Mouse (Mus musculus): Measurements from ENCODE around the gene Snrk. TPM values are rescaled to one million over a fixed set of nuclear protein-coding genes. Genes with fewer than 3 reads are reported as not detected.
A peak's percentile ranks its signal among the peaks of the same experiment; 100 is the strongest.

Gene Snrk
- polyA plus RNA-seq, 1 experiment from 2014 or later, result 30.6 TPM

GRCm38 (mm10) chr9:122116359-122116758 lies 707 bp upstream of the Snrk start:
- no peaks in the 10 kb centered on the region for H3K36me3 ChIP-seq (ENCODE audit: control insufficient read depth, insufficient read depth, low read length)
- DNase-seq (ENCODE audit: low spot score) (no peak), ATAC-seq (ENCODE audit: insufficient read depth, low FRiP score, low TSS enrichment) (no peak)
- H3K4me3 ChIP-seq (ENCODE audit: low read depth, low read length), result no peak overlapping the region
- no peaks in the 10 kb centered on the region for H3K9me3 ChIP-seq (ENCODE audit: control insufficient read depth, low read length)
- H3K27ac ChIP-seq (ENCODE audit: low read depth, low read length), result no peak overlapping the region
- peaks cover 6% of the 10 kb centered on the region for H3K4me1 ChIP-seq (ENCODE audit: control insufficient read depth, insufficient read depth, low read length)
- no peaks in the 10 kb centered on the region for H3K27me3 ChIP-seq (ENCODE audit: control insufficient read depth, insufficient read depth, low read length)
- H3K4me2 ChIP-seq (ENCODE audit: low read depth), result no peak overlapping the region
- no peak overlapping the region for H3K9ac ChIP-seq (ENCODE audit: low read length)
- WGBS, result 71% methylated on average over 1 of the region's 1 CpGs

- H3K27me3 ChIP-seq (ENCODE audit: control insufficient read depth, insufficient read depth, low read length), result no peaks in the 10 kb centered on the region
- H3K4me2 ChIP-seq (ENCODE audit: low read depth), result peak overlapping the region; percentile 50
- peak overlapping the region; percentile 83 for H3K27ac ChIP-seq (ENCODE audit: low read depth, low read length)
- DNase-seq (ENCODE audit: low spot score) (peak; percentile 35), ATAC-seq (ENCODE audit: insufficient read depth, low FRiP score, low TSS enrichment) (peak; percentile 45; the same call in 1 of the 2 replicates)
- peaks cover 6% of the 10 kb centered on the region for H3K4me1 ChIP-seq (ENCODE audit: control insufficient read depth, insufficient read depth, low read length)
- WGBS, result 5% methylated on average over 39 of the region's 40 CpGs
- no peaks in the 10 kb centered on the region for H3K9me3 ChIP-seq (ENCODE audit: control insufficient read depth, low read length)
- peak overlapping the region; percentile 89 for H3K9ac ChIP-seq (ENCODE audit: low read length)
- no peaks in the 10 kb centered on the region for H3K36me3 ChIP-seq (ENCODE audit: control insufficient read depth, insufficient read depth, low read length)
- H3K4me3 ChIP-seq (ENCODE audit: low read depth, low read length), result peak overlapping the region; percentile 89
Measured at GRCm38 (mm10) chr9:122117692-122118529, 845 bp downstream of the Snrk start.

GRCm38 (mm10) chr9:122120089-122120488 lies 3.0 kb downstream of the Snrk start:
- Histone ChIP-seq H3K27ac (ENCODE audit: low read depth, low read length) (no peak overlapping the region), H3K4me2 (ENCODE audit: low read depth) (no peak overlapping the region), H3K4me1 (ENCODE audit: control insufficient read depth, insufficient read depth, low read length) (peaks cover 6% of the 10 kb centered on the region), H3K9ac (ENCODE audit: low read length) (no peak overlapping the region), H3K9me3 (ENCODE audit: control insufficient read depth, low read length) (no peaks in the 10 kb centered on the region), H3K4me3 (ENCODE audit: low read depth, low read length) (no peak overlapping the region), H3K36me3 (ENCODE audit: control insufficient read depth, insufficient read depth, low read length) (no peaks in the 10 kb centered on the region), H3K27me3 (ENCODE audit: control insufficient read depth, insufficient read depth, low read length) (no peaks in the 10 kb centered on the region)
- no peak for ATAC-seq (ENCODE audit: insufficient read depth, low FRiP score, low TSS enrichment)
- peak; percentile 56 for DNase-seq (ENCODE audit: low spot score)
- WGBS, result 50% methylated on average over 3 of the region's 3 CpGs

GRCm38 (mm10) chr9:122122113-122122512 lies 5.0 kb downstream of the Snrk start:
- Histone ChIP-seq H3K9ac (ENCODE audit: low read length) (no peak overlapping the region), H3K4me3 (ENCODE audit: low read depth, low read length) (no peak overlapping the region), H3K27ac (ENCODE audit: low read depth, low read length) (no peak overlapping the region), H3K9me3 (ENCODE audit: control insufficient read depth, low read length) (no peaks in the 10 kb centered on the region), H3K27me3 (ENCODE audit: control insufficient read depth, insufficient read depth, low read length) (no peaks in the 10 kb centered on the region), H3K36me3 (ENCODE audit: control insufficient read depth, insufficient read depth, low read length) (no peaks in the 10 kb centered on the region), H3K4me1 (ENCODE audit: control insufficient read depth, insufficient read depth, low read length) (peaks cover 6% of the 10 kb centered on the region), H3K4me2 (ENCODE audit: low read depth) (no peak overlapping the region)
- 88% methylated on average over 5 of the region's 5 CpGs for WGBS
- DNase-seq (ENCODE audit: low spot score), result no peak
- no peak for ATAC-seq (ENCODE audit: insufficient read depth, low FRiP score, low TSS enrichment)

- no peak overlapping the region for H3K4me2 ChIP-seq (ENCODE audit: low read depth)
- H3K36me3 ChIP-seq (ENCODE audit: control insufficient read depth, insufficient read depth, low read length), result no peaks in the 10 kb centered on the region
- 70% methylated on average over 5 of the region's 5 CpGs for WGBS
- H3K9ac ChIP-seq (ENCODE audit: low read length), result no peak overlapping the region
- H3K4me3 ChIP-seq (ENCODE audit: low read depth, low read length), result no peak overlapping the region
- peaks cover 3% of the 10 kb centered on the region for H3K4me1 ChIP-seq (ENCODE audit: control insufficient read depth, insufficient read depth, low read length)
- DNase-seq (ENCODE audit: low spot score) (no peak), ATAC-seq (ENCODE audit: insufficient read depth, low FRiP score, low TSS enrichment) (no peak)
- H3K27ac ChIP-seq (ENCODE audit: low read depth, low read length), result no peak overlapping the region
- H3K27me3 ChIP-seq (ENCODE audit: control insufficient read depth, insufficient read depth, low read length), result no peaks in the 10 kb centered on the region
- no peaks in the 10 kb centered on the region for H3K9me3 ChIP-seq (ENCODE audit: control insufficient read depth, low read length)
Measured at GRCm38 (mm10) chr9:122123181-122123580, 6.1 kb downstream of the Snrk start.

GRCm38 (mm10) chr9:122125723-122126290 lies 8.7 kb downstream of the Snrk start:
- no peak overlapping the region for H3K4me3 ChIP-seq (ENCODE audit: low read depth, low read length)
- H3K9me3 ChIP-seq (ENCODE audit: control insufficient read depth, low read length), result no peaks in the 10 kb centered on the region
- H3K36me3 ChIP-seq (ENCODE audit: control insufficient read depth, insufficient read depth, low read length), result no peaks in the 10 kb centered on the region
- no peaks in the 10 kb centered on the region for H3K4me1 ChIP-seq (ENCODE audit: control insufficient read depth, insufficient read depth, low read length)
- H3K27me3 ChIP-seq (ENCODE audit: control insufficient read depth, insufficient read depth, low read length), result no peaks in the 10 kb centered on the region
- 58% methylated on average over 5 of the region's 5 CpGs for WGBS
- H3K4me2 ChIP-seq (ENCODE audit: low read depth), result no peak overlapping the region
- H3K27ac ChIP-seq (ENCODE audit: low read depth, low read length), result no peak overlapping the region
- H3K9ac ChIP-seq (ENCODE audit: low read length), result no peak overlapping the region
- DNase-seq (ENCODE audit: low spot score) (no peak), ATAC-seq (ENCODE audit: insufficient read depth, low FRiP score, low TSS enrichment) (no peak)

- Histone ChIP-seq H3K27me3 (ENCODE audit: control insufficient read depth, insufficient read depth, low read length) (no peaks in the 10 kb centered on the region), H3K4me1 (ENCODE audit: control insufficient read depth, insufficient read depth, low read length) (no peaks in the 10 kb centered on the region), H3K9ac (ENCODE audit: low read length) (no peak overlapping the region), H3K4me3 (ENCODE audit: low read depth, low read length) (no peak overlapping the region), H3K4me2 (ENCODE audit: low read depth) (no peak overlapping the region), H3K9me3 (ENCODE audit: control insufficient read depth, low read length) (no peaks in the 10 kb centered on the region), H3K27ac (ENCODE audit: low read depth, low read length) (no peak overlapping the region), H3K36me3 (ENCODE audit: control insufficient read depth, insufficient read depth, low read length) (no peaks in the 10 kb centered on the region)
- WGBS, result 73% methylated on average over 7 of the region's 8 CpGs
- DNase-seq (ENCODE audit: low spot score) (no peak), ATAC-seq (ENCODE audit: insufficient read depth, low FRiP score, low TSS enrichment) (no peak)
Measured at GRCm38 (mm10) chr9:122126790-122127189, 9.7 kb downstream of the Snrk start.

GRCm38 (mm10) chr9:122127271-122127785 lies 10.3 kb downstream of the Snrk start:
- H3K4me1 ChIP-seq (ENCODE audit: control insufficient read depth, insufficient read depth, low read length), result no peaks in the 10 kb centered on the region
- no peaks in the 10 kb centered on the region for H3K9me3 ChIP-seq (ENCODE audit: control insufficient read depth, low read length)
- 64% methylated on average over 3 of the region's 3 CpGs for WGBS
- H3K9ac ChIP-seq (ENCODE audit: low read length), result no peak overlapping the region
- H3K4me2 ChIP-seq (ENCODE audit: low read depth), result no peak overlapping the region
- H3K36me3 ChIP-seq (ENCODE audit: control insufficient read depth, insufficient read depth, low read length), result no peaks in the 10 kb centered on the region
- no peak overlapping the region for H3K27ac ChIP-seq (ENCODE audit: low read depth, low read length)
- no peaks in the 10 kb centered on the region for H3K27me3 ChIP-seq (ENCODE audit: control insufficient read depth, insufficient read depth, low read length)
- ATAC-seq (ENCODE audit: insufficient read depth, low FRiP score, low TSS enrichment), result no peak
- H3K4me3 ChIP-seq (ENCODE audit: low read depth, low read length), result no peak overlapping the region
- no peak for DNase-seq (ENCODE audit: low spot score)

- WGBS, result 86% methylated on average over 5 of the region's 5 CpGs
- DNase-seq (ENCODE audit: low spot score), result no peak
- H3K27me3 ChIP-seq (ENCODE audit: control insufficient read depth, insufficient read depth, low read length), result no peaks in the 10 kb centered on the region
Measured at GRCm38 (mm10) chr9:122128686-122129085, 11.6 kb downstream of the Snrk start.

More at GRCm38 (mm10) chr9:122128686-122129085, 11.6 kb downstream of the Snrk start:
- Histone ChIP-seq H3K9me3 (ENCODE audit: control insufficient read depth, low read length) (no peaks in the 10 kb centered on the region), H3K27ac (ENCODE audit: low read depth, low read length) (no peak overlapping the region), H3K36me3 (ENCODE audit: control insufficient read depth, insufficient read depth, low read length) (no peaks in the 10 kb centered on the region), H3K4me2 (ENCODE audit: low read depth) (no peak overlapping the region), H3K9ac (ENCODE audit: low read length) (no peak overlapping the region), H3K4me3 (ENCODE audit: low read depth, low read length) (no peak overlapping the region), H3K4me1 (ENCODE audit: control insufficient read depth, insufficient read depth, low read length) (no peaks in the 10 kb centered on the region)
- ATAC-seq (ENCODE audit: insufficient read depth, low FRiP score, low TSS enrichment), result no peak

Data from neural tube, embryonic 11.5 days (tissue).